Mouse (Mus musculus) splenic B cell, adult 2 months (primary cell): ENCODE data around the gene Sv2c.

Experiments
- DNase-seq: peaks from one replicate; pipeline ENCODE4 v3.0.0-alpha.2; 2011; ENCODE audit warnings: low read depth, low spot score
- H3K27me3 ChIP-seq: 2 replicates; pipeline ENCODE4 v1.6.1; 2012; ENCODE audit warnings: mild to moderate bottlenecking, low read length, moderate library complexity, mixed read lengths; ENCODE audit not compliant: control insufficient read depth, poor library complexity, insufficient read depth, severe bottlenecking
- H3K36me3 ChIP-seq: 2 replicates; pipeline ENCODE4 v1.6.1; 2012; ENCODE audit warnings: mild to moderate bottlenecking, low read length, moderate library complexity, mixed read lengths; ENCODE audit not compliant: control insufficient read depth, poor library complexity, insufficient read depth, severe bottlenecking

Gene Sv2c

DNA sequence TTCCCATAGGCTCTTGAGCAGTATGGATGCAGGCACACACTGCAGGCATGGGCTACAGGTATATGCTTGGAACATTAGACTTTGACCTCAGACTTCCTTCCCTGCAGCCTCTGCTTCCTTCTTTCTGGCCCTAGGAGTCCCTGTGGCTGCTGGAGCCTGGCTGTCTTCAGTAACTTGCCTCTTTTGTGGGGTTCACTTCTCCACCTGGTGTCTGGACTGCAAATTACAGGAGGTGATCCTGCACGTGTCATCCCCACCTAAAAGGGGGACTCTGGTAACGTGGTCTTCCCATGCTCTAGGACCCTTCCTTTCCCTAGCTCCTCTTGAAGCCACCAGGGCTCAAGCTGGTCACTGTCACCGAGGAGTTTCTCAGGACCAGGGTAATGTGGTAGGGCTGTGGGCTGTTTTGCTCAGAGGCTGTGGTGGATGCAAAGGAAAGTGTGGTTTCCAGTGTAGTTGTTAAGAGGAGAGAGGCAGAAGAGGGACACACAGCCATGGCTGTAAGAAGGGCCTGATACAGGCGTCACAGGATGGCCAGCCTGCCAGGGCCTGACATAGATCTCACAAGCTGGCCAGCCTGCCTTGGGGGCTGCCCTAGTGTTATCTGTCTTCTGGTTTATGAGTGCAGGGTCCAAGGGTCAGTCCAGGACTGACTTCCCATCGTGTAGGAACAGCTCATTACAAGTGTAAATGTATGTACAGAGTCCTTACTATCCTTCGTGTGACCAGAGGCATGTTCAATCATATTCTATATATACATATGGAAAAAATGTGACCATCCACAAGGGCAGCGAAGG lies 181.1 kb downstream of the Sv2c start:
- peak; percentile 51 for DNase-seq
- Histone ChIP-seq H3K36me3 (no peaks in the 10 kb centered on the region), H3K27me3 (no peaks in the 10 kb centered on the region)

DNA sequence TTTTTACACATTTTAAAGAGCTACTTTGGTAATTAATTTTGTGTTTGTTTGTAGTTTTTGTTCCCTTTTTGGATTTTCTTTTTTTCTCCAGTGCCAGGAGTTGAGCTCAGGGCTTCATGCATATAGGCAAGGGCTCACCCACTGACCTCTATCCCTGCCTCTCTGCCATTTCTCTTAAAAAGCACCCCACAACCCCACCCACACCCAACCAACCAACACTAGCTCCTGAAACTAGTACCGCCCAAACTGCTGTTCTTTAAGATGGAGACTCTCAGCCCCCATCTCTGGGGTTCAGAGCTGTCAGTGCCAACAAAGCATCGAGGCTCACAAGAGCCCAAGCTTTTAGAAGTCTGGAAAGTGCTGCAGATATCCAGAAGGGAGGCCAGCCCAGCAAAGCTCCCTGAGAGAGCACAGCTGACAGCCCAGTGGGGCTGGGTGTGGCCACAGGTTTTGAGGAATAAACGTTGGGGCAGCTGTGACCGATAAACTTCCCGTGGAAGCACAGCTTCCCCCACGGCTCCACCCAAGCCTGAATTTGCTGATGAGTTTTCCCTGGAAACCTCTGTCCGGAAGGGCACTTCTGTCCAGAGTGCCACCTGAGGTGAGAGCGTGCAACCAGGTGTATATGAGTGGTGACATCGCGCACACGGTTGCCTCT lies 181.8 kb downstream of the Sv2c start:
- no peak for DNase-seq
- no peaks in the 10 kb centered on the region for H3K36me3 ChIP-seq
- no peaks in the 10 kb centered on the region for H3K27me3 ChIP-seq

DNA sequence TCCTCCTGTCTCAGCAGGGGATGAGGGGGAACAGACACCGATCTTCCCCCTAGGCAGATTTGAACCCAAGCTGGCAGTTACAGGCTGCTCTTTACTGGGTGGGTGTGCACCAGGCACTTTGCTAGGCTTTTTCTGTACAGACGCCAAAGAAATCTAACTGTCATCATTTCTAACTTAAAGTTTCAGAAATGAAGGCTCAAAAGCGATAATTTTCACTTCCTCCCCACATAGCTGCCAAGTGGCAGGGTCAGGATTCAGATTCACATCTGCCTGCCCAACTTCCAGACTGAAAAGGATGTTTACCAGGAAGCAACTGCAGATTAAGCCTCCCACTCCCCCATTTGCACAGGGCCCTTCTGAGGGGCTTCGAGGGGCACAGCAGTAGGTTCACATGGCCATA lies 183.0 kb downstream of the Sv2c start:
- DNase-seq = no peak
- Histone ChIP-seq H3K27me3 (no peaks in the 10 kb centered on the region), H3K36me3 (no peaks in the 10 kb centered on the region)

GRCm38 (mm10) chr13:95948821-95949220 lies 183.6 kb downstream of the Sv2c start:
- Histone ChIP-seq H3K27me3 (no peaks in the 10 kb centered on the region), H3K36me3 (no peaks in the 10 kb centered on the region)
- no peak for DNase-seq

- Histone ChIP-seq H3K27me3 (no peaks in the 10 kb centered on the region), H3K36me3 (no peaks in the 10 kb centered on the region)
- DNase-seq = no peak
Measured at GRCm38 (mm10) chr13:95948394-95948793, 184.0 kb downstream of the Sv2c start.

DNA sequence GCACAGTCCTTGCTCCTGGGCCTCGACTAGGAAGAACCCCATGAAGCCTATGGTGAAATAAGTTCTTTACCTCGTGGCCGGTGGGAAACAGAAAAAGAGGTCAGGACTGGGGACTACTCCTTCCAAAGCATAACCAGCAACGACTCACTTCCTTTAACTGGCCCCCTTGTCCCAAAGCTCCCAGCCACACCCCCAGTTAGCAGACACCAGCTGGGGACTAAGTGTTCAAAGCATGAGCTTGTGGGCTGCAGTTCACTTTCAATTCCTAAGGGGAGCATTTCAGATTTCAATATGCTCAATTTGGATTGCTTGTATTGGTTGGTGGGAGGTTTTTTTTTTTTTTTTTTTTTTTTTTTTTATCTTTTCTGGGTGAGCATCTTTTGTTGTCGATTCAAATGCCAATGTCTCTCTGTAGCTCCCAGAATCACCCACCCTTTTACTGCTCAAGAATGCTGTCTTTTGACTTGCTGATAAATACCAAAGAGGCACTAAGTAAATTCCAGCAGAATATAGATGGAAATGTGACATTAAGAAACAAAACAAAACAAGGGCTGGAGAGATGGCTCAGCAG lies 186.4 kb downstream of the Sv2c start:
- H3K27me3 ChIP-seq = no peaks in the 10 kb centered on the region
- no peak for DNase-seq
- no peaks in the 10 kb centered on the region for H3K36me3 ChIP-seq

GRCm38 (mm10) chr13:95944621-95945020 lies 187.8 kb downstream of the Sv2c start:
- DNase-seq = no peak

GRCm38 (mm10) chr13:95943919-95944318 lies 188.5 kb downstream of the Sv2c start:
- no peak for DNase-seq
- Histone ChIP-seq H3K36me3 (no peaks in the 10 kb centered on the region), H3K27me3 (no peaks in the 10 kb centered on the region)

More at GRCm38 (mm10) chr13:95944621-95945020, 187.8 kb downstream of the Sv2c start:
- no peaks in the 10 kb centered on the region for H3K36me3 ChIP-seq
- no peaks in the 10 kb centered on the region for H3K27me3 ChIP-seq

- H3K36me3 ChIP-seq = no peaks in the 10 kb centered on the region
- H3K27me3 ChIP-seq = no peaks in the 10 kb centered on the region
- no peak for DNase-seq
Measured at GRCm38 (mm10) chr13:95942587-95942986, 189.8 kb downstream of the Sv2c start.

- Histone ChIP-seq H3K27me3 (no peaks in the 10 kb centered on the region), H3K36me3 (no peaks in the 10 kb centered on the region)
- no peak for DNase-seq
Measured at GRCm38 (mm10) chr13:95941861-95942260, 190.5 kb downstream of the Sv2c start.

DNA sequence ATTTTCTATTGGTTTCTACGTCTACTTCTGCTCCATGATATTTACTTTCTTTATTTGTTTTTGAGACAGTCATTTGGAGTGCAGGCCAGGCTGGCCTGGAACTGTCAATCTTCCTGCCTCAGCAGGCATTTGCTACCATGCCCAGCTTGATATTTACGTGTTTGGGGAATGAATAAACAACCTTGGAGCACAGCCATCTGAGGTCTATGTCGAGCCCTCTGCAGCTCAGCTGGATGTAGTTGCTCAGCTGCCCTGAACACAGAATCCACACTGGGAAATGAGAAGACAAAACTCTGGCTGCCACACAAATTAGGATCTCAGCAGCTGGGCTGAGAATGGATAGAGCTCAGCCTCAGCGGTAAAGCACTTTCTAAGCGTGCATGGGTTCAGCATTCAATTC lies 191.6 kb downstream of the Sv2c start:
- no peak for DNase-seq
- H3K27me3 ChIP-seq = no peaks in the 10 kb centered on the region

GRCm38 (mm10) chr13:95924201-95924621 lies 208.2 kb downstream of the Sv2c start:
- H3K27me3 ChIP-seq = no peaks in the 10 kb centered on the region
- no peak for DNase-seq

More for the DNA sequence above, 191.6 kb downstream of the Sv2c start:
- H3K36me3 ChIP-seq = no peaks in the 10 kb centered on the region

DNA sequence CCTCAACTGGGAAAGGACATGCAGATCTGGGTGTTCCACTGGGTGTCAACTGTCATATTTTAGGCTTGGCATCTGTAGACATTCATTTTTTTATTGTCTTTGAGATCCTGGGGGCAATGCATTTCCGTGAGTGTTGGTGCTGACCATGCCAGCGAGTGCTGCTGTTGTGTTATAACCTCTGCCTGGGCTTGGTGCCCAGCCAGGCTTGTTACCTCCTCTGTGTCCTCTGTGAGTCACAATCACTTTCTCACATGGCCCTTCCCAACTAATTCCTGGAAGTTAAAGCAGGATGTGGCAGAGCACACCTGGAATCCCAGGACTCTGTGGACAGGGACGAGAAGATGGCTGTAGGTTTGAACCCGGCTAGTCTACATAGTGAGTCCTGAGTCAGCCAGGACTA lies 209.8 kb downstream of the Sv2c start:
- no peak for DNase-seq
- Histone ChIP-seq H3K36me3 (no peaks in the 10 kb centered on the region), H3K27me3 (no peaks in the 10 kb centered on the region)

More at GRCm38 (mm10) chr13:95924201-95924621, 208.2 kb downstream of the Sv2c start:
- no peaks in the 10 kb centered on the region for H3K36me3 ChIP-seq

- Histone ChIP-seq H3K36me3 (no peaks in the 10 kb centered on the region), H3K27me3 (no peaks in the 10 kb centered on the region)
- DNase-seq = no peak
Measured at GRCm38 (mm10) chr13:95918624-95919284, 213.6 kb downstream of the Sv2c start.

GRCm38 (mm10) chr13:95913046-95913406 lies 219.4 kb downstream of the Sv2c start:
- no peak for DNase-seq
- Histone ChIP-seq H3K27me3 (no peaks in the 10 kb centered on the region), H3K36me3 (no peaks in the 10 kb centered on the region)
